Mouse (Mus musculus): ENCODE data around the gene Cnot3. TPM values are rescaled to one million over a fixed set of nuclear protein-coding genes. Genes with fewer than 3 reads are reported as not detected.

Gene Cnot3
- total RNA-seq, 2 experiments from 2014 or later: 13.3 to 19.8 TPM

DNA sequence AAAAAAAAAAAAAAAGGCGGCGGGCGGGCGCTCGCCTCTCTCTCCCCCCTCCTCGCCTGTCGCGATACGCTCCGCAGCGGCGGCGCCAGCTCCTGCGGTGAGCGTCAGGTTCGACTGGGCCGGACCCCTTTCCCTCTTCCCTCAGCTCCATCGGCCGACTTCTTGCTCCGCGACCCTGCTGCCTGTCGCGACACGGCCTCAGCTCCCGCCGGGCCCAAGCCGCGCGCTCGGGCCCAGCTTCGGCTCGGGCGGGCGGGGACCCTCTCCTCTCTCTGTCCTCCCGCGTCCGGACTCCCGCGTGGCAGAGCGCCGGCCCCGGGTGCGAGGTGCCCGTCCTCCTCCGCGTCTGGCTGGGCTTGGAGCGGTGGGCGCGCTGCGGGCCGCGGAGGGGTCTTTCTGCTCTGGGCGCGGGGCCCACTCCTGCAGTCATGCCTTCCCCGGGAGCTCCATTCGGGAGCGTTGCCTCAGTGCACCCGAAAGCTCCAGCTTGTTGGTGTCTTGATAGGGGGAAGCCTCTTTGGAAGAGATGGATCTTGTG lies 489 bp downstream of the Cnot3 start:
- intact Hi-C loops (cut with DNase I): no loop called here
- DNase-seq: no peak

DNA sequence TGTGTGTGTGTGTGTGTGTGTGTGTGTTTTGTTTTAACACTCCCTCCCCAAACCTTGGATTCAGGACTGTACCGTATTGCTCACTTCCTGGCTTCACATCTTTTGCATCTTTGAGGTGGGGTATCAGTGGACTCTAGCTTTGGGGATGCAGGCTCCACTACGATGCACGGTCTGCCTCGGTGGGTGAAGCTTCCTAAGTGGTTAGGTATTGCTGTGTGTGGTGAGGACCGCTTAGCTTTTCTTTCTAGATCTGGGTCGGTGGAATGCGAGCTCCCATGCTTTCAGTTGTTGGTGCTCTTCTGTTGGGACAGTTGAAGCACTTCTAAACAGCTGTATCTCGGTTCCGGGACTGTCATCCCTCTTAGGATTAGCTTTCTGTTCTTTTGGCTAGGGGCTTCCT lies 1.1 kb downstream of the Cnot3 start:
- DNase-seq: no peak
- intact Hi-C loops (cut with DNase I): no loop called here

GRCm38 (mm10) chr7:3646641-3647040 lies 1.6 kb downstream of the Cnot3 start:
- intact Hi-C loops (cut with DNase I): no loop called here
- no peak for DNase-seq

DNA sequence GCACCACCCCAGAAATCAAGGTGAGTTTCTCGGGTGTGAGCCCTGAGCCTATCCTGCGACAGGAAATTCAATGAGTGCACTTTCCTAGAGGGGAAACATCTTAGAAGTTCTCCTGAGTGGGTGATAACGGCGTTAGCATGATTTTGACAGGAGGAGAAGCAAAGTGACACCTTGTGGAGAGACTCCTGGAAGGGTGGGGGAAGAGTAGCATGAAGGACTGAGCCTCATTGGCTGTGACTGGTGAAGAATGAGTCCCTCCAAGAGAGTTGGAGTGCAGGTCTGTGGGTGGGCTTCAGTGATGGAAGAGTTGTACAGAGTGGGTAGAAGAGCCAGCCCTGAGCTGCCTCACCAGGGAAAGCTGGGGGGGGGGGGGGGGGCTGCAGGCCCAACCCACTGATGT lies 11.9 kb downstream of the Cnot3 start:
- intact Hi-C loops (cut with DNase I): no loop called here
- DNase-seq: no peak

DNA sequence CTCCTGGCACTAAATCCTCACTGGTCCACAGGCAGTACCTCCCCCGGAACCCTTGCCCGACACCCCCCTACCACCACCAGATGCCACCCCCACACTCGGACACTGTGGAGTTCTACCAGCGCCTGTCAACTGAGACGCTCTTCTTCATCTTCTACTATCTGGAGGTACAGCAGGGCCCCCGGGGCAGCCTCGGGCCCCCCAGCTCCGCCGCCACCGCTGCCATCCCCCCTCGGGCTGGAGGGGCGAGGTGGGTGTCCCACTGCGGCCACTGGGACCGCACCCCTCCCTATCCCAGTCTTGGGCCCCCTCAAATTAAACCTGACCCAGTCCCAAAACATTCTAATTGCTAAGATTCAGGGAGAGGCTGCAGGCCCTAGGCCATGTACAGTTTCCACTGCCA lies 13.5 kb downstream of the Cnot3 start:
- no peak for DNase-seq
- intact Hi-C loops (cut with DNase I): no loop called here

GRCm38 (mm10) chr7:3664524-3665214 lies 19.6 kb downstream of the Cnot3 start:
- DNase-seq: no peak
- intact Hi-C loops (cut with DNase I): no loop called here

- intact Hi-C loops (cut with DNase I): loop anchor here (2.0 kb wide), 1 partner anchor 37 kb away; the partner anchor contains the start of genes Prpf31 and Tfpt
- peak; percentile 91 to 96 for DNase-seq
Observed at GRCm38 (mm10) chr7:3665215-3666114, 20.4 kb downstream of the Cnot3 start, which contains the start of gene Leng1. Gene Leng1, minus strand, starts transcription at chr7:3665840.

- intact Hi-C loops (cut with DNase I): loop anchor here (2.0 kb wide), 1 partner anchor 38 kb away; the partner anchor contains the start of genes Prpf31 and Tfpt
- no peak for DNase-seq
Observed at GRCm38 (mm10) chr7:3666921-3667391, 21.9 kb downstream of the Cnot3 start.

DNA sequence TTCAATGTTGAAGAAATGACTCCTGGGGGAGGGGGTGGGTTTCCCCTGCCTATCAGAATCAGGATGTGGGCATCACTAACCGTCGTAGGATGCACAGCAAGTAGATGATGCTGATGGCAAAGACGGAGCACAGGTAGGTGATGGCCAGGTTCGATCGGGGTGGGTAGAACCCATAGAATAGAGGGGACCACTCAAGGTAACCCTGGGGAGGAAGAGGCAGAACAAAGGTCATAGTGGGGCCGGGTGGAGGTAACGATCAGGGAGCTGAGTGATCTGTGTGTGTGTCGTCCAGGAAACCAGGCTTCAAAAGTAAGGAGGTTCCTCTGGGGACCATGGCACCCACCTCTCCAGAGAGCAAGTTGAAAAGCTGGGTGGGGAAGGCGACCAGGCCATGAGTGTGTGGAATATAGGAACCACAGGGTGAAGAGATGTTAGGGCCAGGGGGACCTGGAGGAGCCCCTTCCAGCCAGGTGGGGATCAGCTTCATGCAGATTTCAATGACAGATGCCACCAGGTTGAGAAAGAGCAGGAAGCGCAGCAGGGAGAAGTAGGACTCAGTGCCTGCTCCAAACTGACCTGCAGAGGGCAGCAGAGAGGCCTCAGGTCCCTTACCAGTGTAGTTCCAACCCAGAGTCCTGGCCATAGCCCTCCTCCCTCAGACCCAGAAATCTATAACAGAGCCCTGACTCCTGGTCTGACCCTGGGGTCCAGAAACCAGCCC lies 29.6 kb downstream of the Cnot3 start:
- intact Hi-C loops (cut with DNase I): no loop called here
- peak; percentile 69 to 77 for DNase-seq

DNA sequence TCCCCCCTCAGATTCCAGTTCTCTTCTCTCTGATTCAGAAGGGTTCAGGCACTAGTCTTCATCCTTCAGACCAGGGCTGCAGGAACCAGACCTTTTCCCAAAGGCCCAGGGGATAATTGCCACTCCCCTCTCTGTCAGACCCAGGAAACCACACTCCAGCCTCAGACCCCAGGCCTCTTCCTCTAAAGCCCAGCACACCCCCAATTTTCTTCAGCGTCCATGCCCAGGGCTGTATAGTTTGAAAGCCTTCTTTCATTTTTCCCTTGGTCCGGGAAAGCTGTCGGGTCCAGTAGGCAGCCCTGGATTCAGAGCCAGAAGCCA lies 30.1 kb downstream of the Cnot3 start:
- intact Hi-C loops (cut with DNase I): no loop called here
- no peak for DNase-seq

GRCm38 (mm10) chr7:3676371-3676770 lies 31.3 kb downstream of the Cnot3 start:
- no peak for DNase-seq
- intact Hi-C loops (cut with DNase I): no loop called here

GRCm38 (mm10) chr7:3677342-3677741 lies 32.3 kb downstream of the Cnot3 start, which contains the start of gene Tmc4:
Gene Tmc4, minus strand, starts transcription at chr7:3677553.
- intact Hi-C loops (cut with DNase I): no loop called here
- no peak for DNase-seq

DNA sequence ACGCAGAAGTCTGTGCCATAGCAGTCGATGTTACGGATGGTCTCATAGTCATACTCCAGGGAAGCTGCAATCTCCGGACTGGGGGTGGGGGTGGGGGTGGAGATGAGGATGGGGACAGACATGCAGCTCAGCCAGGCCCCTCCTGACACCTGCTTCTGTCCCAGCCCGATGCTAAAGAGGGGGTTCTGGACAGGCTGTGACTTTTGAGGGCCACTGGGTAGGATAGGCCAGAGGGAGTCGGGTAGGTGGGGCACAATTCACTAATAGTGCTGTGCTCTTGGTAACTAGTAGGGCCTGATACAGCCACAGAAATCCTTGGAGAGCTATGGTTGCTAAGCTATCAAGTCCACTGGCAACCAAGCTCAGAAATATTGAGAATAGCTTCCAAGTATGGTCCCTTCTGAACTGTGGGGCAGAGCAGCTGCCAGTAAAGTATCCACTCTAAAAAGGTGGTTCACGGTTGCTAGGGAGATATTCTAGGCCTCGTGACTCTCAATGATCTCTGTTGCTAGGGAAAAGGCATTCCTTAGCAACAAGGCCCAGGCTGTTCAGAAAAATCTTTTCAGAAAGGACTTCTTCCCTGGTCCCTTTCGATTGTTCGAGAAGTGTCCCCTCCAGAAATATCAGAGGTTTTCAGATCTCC lies 39.0 kb downstream of the Cnot3 start:
- DNase-seq: no peak
- intact Hi-C loops (cut with DNase I): no loop called here

- intact Hi-C loops (cut with DNase I): no loop called here
- DNase-seq: no peak
Observed at GRCm38 (mm10) chr7:3684698-3685097, 39.6 kb downstream of the Cnot3 start.

DNA sequence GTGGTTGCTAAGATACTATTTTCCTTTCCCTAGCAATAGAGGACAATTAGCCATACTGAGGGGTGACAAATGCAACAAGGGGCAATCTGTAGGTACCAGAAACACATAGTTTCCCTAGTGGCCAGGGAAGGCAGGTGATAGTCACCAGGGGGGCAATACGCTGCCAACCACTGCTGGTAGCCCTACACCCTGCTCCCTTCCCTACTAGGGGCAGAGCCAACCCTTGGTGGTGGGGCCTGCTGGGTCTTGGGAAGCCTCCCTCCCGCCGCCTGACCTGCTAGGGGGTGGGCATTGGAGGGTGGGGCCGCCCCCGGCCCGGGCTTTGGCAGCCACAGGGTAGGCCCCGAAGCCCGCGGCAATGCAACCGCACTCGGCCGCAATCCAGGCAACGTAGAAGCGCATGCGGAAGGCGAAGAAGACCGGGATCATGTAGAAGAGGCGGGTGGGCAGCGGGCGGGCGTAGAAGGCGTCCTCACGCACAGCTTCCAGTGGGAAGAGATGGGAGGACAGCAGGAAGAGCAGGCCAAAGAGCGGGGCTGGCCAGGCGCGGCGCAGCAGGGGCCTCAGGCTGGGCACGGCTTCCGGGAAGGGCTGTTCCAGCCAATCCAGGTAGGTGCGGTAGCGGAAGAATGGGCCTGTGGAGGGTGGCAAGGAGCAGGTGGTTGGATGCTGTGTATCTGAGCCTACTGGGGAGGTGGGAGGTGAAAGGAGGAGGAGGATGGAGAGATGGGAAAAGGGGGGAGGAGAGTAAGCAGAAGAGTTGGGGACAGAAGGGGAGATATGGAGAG lies 40.5 kb downstream of the Cnot3 start:
- intact Hi-C loops (cut with DNase I): no loop called here

GRCm38 (mm10) chr7:3691919-3692318 lies 46.9 kb downstream of the Cnot3 start:
- intact Hi-C loops (cut with DNase I): loop anchor here (10.0 kb wide), 1 partner anchor 1393 kb away; the partner anchor contains the start of gene Epn1
- DNase-seq: no peak

More for the DNA sequence above, 40.5 kb downstream of the Cnot3 start:
- DNase-seq: no peak

DNA sequence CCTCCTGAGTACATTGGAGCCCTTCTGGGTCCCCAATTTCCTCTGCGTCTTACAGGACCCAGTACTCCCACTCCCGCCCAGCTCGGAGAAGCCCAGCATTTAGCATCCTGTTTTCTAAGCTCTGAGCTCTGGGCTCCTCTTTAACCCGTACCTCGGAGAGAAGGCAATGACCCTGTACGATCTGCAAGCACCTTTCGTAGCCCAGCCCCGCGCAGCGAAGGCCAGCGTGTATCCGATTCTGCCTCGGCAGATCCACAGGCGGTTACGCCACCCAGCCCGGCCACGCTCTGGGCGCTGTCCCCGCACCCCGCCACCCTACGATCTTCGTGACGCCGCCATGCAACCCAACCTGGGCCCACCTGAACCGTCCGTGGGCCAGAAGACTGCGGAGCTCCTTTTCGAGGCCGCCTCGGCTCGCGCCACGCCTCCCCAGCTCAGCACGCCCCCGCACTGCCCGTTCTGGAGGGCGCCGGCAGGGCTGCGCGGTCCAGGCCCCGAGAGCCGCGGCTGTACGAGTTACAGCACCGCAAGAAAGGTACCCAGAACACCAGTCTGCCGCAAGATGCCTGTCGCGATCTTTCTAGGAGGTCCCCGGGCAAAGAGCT lies 47.4 kb downstream of the Cnot3 start, which contains the start of gene Tsen34:
Tsen34 (plus strand) TSS at position 482 of the 605 bp plus-strand sequence.
- DNase-seq: no peak
- intact Hi-C loops (cut with DNase I): loop anchor here (10.0 kb wide), 1 partner anchor 1392 kb away; the partner anchor contains the start of gene Epn1

GRCm38 (mm10) chr7:3692987-3693808 lies 48.1 kb downstream of the Cnot3 start, which contains the start of gene Mboat7:
Gene Mboat7, minus strand, starts transcription at chr7:3693523.
- peak; percentile 94 to 95 for DNase-seq
- intact Hi-C loops (cut with DNase I): loop anchor here (10.0 kb wide), 1 partner anchor 1392 kb away; the partner anchor contains the start of gene Epn1
